Mouse (Mus musculus) ES-CJ7 (cell line): ENCODE measurements around the gene Hoga1.

Source experiments
- DNase-seq: peaks from one replicate; pipeline ENCODE4 v3.0.0; 2011; ENCODE audit warnings: low read depth, low spot score

Hoga1 gene

DNA sequence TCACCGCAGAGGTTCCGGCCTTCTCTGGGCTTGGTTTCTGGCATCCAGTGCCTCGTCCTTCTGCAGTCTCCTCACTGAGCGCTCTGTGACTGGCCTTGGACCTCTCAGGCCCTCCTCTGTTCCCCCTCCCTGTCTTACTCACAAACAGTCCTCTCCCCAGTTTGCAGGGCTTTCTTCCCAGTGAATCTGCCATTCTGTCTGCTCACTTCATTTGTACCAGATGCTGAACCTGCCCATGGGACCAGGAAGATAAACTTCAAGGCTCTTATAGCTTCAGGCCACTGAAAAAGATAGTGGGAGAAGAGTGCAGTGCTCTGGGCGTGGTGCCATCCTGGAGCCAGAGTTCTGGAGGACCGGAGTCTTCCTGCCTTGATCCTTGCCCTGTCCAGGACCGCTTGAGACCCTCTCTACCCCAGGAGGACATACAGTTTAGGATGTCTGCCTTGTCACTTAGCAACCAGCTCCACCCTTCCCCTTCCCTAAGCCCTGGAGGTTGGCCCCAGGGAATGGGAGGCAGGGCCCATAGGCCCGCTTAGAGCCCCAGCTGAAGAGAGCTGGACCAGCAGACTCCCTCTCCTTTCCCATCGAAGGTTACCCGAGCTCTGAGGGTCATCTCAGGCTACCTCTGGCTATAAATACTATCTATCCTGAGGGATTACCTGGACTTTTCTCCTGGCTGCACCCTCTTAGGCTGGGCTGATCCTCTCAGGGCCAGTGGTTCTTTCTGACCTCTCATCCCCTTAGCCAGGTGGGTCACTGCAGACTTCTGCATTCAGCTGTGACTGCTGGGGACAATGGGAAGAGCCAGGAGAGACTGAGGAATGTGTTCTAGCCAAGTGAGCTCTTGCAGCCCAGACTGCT lies 23.5 kb upstream of the Hoga1 start:
- DNase-seq, result no peak

DNA sequence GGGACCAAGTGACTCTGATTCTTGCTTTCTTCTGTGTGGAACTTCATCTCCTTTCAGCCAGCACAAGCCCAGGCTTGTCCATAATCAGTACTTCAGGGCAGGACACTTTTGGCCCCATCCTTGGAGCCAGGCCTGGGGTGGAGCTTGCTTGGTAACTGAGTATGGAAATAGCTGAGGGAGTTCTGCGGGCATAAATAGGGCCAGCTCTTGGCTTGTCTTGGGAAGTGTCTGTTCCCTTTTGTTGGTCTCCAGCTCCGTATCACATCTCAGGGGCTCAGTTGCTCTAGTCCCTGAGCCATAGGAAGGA lies 22.9 kb upstream of the Hoga1 start:
- peak; percentile 34 for DNase-seq

DNA sequence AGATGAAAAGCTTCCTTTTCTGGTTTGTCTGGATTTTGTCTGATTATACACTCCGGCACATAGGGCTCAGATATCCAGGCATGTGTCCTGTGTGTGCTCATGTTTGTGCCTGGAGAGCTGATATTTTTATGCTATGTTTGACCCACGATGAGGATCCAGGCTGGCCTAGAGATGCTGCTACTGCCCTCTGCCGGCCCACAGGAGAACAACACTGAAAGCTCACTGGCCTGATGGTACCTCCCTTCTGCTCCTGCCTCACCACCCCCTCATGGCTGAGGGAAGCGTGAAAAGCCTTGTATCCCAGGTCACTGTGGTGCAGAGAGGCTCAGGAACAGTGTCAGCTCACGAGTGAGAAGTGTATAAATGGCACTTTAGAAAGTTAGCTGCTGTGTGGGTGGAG lies 19.3 kb upstream of the Hoga1 start:
- peak; percentile 67 for DNase-seq

DNA sequence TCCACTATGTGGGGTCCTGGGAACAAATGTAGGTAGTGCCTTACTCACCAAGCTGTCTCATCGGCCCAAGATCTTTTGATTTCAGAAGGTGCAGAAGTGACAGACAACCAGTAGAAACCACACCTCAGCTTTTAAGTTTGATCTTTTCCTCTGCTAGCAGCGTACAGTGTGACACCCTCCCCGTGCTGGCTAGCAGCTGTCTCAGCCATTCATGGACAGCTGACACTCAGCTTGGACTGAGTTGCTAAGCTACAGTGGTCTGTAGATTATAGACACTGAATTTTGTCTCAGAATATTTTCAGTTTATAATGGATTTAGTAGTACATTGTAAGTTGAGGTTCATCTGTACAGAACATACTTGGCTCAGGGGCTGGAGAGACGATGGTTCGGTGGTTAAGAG lies 14.3 kb upstream of the Hoga1 start:
- no peak for DNase-seq

DNA sequence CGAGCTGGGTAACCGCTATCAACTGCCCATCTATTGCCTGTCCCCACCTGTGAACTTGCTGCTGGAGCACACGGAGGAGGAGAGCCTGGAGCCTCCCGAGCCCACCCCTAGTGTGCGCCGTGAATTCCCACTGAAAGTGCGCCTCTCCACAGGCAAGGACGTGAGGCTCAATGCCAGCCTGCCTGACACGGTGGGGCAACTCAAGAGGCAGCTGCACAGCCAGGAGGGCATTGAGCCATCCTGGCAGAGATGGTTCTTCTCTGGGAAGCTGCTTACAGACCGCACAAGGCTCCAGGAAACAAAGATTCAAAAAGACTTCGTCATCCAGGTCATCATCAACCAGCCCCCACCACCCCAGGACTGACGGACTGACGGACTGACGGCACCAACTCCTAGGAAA lies 11.8 kb upstream of the Hoga1 start:
- DNase-seq, result no peak

DNA sequence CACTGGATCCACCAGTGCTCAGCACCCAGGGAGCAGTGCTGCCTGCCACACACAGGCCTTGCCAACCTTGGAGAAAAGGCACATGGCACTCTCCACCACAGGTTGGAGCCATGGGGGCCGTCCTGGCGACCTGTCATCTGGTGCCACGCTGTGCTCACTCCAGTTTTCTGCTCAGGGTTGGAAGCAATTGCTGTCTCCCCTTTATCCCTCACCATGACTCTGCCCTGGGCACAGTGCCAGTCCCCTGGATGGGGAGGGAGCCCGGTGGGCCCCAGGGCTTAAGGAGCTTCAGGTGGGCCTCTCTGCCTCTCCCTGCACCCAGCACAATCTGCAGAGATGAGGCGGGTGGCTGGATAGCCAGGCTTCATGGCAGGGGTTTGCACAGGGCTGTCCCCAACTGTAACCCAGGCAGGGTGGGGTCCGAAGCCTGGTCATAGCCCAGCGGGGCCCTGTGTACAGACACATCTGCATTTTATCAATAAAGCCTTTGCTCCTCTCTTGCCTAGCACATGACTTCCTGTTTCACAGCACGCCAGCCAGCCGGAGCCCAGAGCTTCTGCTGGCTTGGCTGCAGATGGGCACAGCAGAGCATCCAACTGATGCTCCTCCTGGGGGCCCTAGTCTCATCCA lies 11.1 kb upstream of the Hoga1 start:
- no peak for DNase-seq

DNA sequence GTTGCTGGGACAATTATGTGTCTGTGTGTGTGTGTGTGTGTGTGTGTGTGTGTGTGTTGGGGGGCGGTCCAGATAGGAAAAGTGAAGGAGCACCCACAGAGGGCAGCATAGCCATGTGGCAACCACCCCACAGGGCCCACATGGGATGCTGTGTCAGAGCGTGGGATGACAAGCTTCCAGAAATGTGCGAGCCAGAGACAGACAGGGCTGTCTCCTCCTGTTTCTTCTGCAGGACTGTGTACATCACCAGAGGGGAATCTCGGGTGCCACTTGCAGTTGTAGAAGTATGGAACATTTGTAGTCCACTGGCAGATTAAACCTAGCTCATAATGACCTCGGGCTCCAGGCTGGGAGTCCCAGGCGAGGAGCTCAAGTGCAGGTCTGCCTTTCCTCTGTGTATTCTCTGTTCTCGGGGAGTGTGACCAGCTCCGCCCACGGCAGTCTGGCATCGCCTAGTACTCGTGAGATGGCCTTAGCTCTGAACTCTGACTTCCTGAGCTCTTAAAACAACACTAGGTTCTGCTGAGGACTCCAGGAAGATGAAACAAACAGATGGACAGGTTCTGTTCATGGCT lies 10.4 kb upstream of the Hoga1 start:
- DNase-seq, result no peak

DNA sequence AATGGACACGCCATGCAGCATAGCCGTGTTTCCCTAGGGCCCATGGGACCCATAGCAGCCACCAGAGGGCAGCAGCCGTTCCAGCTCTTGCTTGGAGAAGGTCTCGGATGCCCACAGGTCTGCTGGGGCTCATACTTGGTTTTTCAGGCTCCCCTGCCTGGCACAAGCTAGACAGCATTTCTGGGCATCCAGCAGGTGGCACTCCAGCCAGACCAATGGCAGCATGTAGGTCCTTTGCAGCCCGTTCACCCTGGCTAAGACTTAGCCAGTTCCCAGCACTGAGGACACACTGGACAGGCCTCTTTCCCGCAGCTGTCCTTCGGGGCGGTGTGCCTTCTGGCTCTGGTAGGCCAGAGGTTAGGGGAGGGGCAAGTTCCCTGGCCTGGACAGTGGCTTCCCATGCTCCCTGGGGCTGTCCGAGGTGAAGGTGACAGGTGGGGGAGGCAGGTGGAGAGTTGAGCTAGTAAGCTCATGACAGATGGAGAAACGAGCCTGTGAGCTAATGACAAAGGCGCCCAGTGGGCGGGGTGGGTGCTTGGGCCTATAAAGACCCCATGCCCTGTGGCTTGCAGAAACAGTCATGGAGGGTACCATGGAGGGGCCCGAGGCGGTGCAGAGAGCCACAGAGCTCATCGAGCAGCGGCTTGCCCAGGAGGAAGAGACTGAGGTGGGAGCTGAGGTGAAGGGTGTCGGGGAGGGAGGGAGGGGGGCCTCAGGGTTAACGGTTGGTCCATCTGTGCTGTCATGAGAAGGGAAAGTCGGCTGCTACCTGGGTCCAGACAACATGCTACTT lies 9.8 kb upstream of the Hoga1 start, which contains the start of gene Ankrd2:
Gene Ankrd2 (plus strand): TSS at position 545 of the 793 bp plus-strand sequence.
- DNase-seq, result peak; percentile 69

DNA sequence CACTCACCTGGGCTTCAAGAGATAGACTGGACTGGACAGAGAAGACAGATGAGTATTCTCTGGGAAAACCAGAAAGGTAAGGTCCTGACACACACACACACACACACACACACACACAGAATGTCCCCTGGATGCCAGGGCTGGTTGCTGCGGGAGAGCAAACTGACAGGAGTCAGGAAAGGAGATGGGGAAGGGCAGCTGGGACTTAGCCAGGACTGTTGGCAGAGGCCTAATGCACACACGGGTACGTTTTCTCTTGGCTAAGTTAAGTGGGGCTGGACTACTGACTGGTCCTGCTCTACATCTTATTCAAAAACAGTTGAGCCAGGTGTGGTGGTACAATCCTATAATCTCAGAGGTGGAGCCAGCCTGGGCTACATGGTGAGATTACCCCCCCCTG lies 9.1 kb upstream of the Hoga1 start:
- no peak for DNase-seq

DNA sequence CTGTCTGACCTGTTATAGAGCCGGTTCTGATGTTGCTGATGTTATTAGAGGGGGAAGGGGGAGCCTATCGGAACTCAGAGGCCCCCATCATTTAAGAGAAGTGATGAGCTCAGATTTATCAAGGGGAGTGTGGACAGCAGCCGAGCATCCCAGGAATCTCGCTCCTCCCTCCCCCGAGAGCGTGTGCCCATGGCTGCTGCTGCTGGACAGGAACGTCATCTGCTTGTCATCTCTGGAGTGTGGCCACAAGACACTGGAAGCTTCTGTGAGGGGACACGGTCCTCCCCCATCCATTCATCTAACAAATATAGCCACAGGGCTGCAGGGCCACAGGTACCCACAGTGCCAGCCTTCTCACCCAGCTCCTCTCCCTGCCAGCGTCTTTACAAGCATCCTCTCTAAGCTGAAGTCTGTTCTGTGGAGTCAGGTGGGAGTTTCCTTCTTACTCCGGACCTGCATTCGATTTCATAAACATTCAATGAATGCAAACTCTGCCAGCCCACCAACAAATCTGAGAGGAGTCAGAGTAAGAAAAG lies 8.2 kb upstream of the Hoga1 start:
- no peak for DNase-seq

DNA sequence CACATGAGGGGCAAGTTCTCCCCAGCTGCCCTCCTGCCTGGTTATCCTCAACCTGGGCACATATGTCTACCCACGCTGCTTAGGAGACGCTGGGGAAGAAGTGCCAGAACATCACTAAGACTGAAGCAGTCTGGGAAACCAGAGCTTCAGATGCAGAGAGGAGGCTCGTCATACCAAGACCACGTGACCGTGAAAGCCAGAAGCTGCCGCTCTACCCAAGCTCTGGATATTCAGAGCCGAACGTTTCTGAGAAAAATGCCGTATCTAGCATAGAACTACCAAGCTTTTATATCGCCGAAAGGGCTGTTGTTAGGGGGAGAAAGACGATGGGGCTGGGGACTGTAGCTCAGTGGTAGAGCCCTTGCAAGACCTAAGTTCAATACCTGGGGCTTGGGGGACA lies 7.1 kb upstream of the Hoga1 start:
- DNase-seq, result no peak

DNA sequence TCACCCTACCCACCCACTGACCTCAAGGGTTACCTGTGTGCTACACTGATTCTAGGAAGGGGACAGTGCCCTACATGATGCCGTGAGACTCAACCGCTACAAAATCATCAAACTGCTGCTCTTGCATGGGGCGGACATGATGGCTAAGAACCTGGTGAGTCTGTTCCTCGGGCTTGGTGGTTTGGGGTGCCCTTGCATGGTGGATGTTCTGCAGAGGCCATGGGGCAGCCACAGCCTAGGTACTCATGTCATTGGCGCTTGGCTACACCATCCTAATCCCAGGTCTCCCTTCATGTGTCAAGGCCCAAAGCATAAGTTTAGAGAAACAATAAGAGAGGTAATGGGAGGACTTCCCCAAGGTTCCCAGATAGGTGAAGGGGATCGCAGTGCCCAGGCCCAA lies 1.4 kb upstream of the Hoga1 start:
- DNase-seq, result no peak

DNA sequence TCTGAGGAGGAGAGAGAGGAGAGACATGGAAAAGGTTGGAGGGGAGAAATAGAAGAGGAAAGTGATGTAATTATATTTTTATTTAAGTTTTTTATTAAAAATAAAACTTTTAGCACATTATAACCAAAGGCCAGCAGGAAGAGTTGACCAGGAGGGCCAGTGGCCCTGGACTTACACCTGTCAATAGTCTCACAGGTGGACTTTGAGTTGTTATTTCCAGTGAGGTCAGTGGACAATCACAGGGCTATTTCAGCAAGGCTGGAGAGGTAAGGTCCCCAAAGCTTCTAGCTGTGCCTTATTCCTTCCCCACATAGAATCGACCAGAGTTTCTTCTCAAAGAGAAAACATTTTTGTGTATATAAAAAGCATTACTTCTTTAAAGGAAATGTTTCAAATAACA lies 4.8 kb downstream of the Hoga1 start:
- DNase-seq, result no peak

DNA sequence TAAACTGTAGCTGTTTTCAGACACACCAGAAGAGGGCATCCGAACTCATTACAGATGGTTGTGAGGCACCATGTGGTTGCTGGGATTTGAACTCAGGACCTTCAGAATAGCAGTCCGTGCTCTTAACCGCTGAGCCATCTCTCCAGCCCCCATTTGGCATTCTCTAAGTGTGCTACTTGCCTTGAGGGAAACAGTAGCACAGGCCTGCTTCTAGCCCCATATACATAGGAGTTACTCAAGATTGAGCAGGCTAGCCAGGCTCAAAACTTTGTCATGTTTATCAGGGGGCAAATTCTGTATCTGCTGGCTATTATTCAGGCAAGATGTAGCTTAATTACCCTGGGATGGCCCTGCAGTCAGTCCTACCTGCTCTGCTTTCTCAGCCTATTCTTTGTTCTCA lies 5.9 kb downstream of the Hoga1 start:
- DNase-seq, result no peak

DNA sequence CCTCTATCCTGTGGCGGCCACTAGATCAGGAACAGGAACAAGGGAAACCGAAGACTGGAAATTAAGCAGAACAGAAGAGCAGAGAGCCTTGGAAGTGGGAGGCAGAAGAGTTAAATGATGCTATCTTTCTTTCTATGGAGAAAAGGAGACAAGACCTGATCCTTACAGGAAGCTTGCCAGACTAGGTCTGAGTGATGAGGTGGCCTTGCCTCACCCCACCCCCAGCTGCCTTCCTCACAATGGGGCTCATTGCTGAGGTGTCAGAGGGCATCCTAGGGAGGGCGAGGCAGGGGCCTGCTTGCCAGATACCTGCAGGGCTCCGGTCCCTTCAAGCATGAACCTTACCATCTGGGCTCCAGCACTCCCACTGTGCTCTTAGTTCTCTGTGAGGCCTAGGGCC lies 6.5 kb downstream of the Hoga1 start, which contains the start of gene 4933411K16Rik:
Gene 4933411K16Rik (plus strand): TSS at position 301 of the 400 bp plus-strand sequence.
- DNase-seq, result peak; percentile 16

DNA sequence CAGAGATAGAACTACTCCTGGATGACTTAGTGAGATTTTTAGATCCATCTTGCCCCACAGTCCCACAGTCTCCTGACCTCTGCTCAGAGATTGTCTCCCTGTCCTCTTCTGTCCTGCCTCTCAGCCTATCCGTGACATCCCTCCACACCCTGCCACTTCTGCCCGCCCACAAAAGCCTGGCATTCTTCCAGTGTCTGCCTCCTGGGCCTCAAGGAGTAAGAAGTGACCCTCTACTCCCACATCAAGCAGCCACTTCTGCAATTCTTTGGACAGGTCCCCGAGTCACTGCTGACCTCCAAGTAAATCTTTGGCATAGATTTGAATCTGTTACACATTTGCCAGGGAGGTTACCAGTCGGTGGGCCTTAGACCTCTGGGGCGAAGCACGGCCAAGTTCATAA lies 8.8 kb downstream of the Hoga1 start:
- no peak for DNase-seq

DNA sequence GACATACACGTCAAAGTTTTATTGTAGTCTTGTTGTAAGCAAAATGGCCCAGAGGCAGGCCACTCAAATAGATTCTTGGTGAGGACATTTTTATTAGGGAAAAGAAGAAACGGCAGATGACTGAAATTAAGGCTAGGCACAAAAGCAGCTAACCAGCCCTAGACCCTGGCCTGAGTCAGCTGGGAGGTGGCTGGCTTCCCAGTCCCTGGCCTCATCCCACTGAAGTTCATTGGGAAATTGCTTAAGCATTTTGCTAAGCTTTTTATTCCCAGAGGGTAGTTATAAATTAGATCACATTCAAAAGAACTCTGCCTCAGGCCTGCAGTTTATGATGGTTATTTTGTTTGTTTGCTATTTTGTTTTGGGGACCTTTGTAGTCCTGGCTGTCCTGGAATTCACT lies 10.5 kb downstream of the Hoga1 start:
- DNase-seq, result no peak

DNA sequence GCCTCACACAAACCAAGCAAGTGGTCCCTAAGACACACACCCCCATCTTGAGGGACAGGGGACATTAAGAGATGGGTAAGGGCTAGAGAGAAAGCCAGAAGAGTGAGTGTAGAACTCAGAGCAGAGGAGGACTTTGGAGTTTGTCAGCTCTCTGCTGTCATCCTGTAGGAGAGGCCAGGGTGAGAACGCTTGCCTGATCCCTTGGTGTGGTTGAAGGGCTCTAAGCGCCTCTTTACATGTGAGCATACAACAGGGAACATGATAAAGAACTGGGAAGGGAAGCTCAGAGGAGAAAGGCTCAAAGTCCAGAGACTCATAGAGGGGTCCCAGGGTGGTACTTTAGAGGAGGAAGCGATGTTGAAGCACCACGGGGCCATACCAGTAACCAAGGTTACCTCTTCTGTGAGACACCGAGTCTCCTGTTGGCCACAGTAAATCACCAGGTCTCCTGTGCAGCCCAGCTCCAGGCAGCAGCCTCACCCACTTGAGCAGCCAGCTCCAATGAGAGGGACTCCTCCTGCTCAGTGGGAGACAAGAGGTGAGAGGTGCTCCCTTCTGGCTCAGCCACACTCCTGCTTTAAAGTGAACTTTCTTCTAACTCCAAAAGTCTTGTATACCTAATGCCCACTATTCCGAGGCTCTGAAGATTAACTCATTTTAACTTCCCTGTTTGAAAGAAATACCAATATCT lies 11.5 kb downstream of the Hoga1 start:
- no peak for DNase-seq

DNA sequence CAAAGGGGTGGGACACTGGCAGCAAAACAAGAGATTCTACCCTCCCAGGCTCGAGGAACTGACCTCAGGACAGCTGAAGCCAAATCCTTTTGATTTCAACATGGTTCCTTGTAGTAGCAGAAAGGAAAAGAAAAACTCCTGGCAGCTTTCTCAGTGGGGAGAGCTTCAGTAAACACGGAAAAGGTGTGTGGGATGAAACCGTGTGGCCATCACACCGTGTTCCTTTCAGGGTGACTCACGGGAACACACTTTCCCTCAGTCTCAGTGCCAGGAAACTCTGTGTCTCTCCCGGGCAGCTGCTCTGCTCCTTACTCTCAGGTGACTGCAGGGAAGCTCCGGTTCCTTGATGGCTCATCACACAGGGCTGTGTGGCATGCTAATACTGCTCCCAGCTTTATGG lies 13.0 kb downstream of the Hoga1 start:
- DNase-seq, result no peak

DNA sequence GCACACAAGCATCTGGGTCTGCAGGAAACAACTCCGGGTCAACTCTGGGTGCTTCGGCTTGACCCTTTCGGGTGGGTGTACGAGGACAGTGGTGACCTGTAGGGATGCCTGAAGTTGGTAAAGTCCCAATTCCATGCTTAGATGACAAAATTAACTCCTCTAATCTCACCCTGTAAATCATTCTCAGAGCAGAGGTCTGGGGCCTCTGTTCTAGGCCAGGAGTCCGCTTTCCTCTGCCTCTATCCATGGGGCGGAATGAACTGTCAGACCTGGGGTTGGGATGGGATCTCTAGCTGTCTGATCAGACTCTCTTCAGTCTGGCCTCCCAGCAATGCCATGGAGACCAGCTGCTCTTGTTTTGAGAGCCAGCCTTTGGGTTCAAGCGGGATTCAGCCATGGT lies 16.0 kb downstream of the Hoga1 start:
- DNase-seq, result no peak
